Mouse (Mus musculus) E14TG2a.4 (cell line): ENCODE results near the gene Cmtm1.

Experiments
- CTCF ChIP-seq: conservative IDR thresholded peaks from 2 replicates; pipeline ENCODE4 v1.5.1; 2014; ENCODE audit warnings: low read length
- POU5F1 ChIP-seq: IDR thresholded peaks from 2 replicates; pipeline ENCODE4 v1.6.1; 2014; ENCODE audit warnings: low read length, borderline replicate concordance

DNA sequence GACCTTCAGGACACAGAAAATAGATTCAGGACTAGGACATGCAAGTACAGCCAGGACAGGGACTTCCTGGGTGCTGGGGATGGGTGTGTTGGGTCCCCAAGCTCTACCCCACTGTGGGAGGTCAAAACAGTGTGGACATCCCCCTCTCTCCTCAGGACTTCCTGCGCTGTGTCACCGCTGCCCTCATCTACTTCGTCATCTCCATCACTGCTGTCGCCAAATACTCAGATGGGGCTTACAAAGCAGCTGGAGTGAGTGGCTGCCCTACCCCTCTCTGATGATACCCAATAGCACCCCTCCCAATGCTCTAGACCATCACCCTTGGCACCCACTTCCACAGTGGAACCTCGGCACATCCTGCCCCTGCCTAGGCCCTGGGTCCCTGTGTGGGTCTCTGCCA is 34.7 kb upstream of the Cmtm1 start:
- TF ChIP-seq CTCF (no peak), POU5F1 (no peak)
